Mouse (Mus musculus) thymus, postnatal 14 days (tissue): ENCODE measurements around the gene Stra8.

Experiments used
- DNase-seq: peaks from one replicate; pipeline ENCODE4 v3.0.0; 2021

The Stra8 gene

DNA sequence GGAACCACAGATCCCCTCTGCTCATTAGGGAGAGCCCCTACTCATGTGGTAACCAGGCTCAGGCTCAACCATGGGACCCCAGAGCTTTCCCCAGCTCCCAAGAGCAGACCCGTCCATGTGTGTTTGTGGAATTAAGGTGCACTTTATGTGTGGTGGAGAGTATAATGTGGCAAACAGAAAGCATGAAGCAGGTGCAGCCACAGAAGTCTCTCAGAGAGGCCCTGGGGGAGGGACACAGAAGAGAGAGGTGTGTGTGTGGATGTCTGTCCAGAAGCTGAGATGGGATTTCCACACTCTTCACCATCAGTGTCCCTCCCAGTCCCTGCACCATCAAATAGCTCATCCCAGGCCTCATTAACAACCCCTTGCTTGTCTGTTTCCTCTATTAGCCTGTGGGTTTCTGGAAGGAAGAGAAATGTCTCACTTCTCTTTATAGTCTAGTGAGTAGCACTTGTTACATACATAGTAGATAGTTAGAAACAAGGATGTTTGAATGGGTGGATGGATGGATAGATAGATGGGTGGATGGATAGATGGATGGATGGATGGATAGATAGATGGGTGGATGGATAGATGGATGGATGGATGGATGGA lies 26.6 kb downstream of the Stra8 start:
- peak; percentile 63 for DNase-seq

DNA sequence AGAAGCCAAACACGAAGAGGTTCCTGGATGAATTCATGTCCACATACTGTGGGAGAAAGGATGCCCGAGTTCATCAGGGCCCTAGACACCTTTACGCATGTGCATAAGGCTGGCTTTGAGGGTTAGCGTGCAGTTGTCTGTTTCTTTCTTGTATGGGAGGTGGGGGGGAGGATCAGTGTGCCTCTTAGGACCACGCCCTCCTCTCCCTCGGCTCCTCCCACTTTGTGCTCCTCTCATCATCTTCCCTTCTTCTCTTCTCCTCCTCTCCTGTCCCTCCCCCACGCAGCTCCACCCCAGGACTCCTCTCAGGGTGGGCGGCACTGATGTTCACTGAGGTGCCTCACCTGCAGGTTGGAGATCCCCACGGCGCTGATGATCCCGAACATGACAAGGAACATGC lies 28.5 kb downstream of the Stra8 start:
- DNase-seq = peak; percentile 46

GRCm38 (mm10) chr6:34951518-34951917 lies 31.6 kb downstream of the Stra8 start:
- no peak for DNase-seq

DNA sequence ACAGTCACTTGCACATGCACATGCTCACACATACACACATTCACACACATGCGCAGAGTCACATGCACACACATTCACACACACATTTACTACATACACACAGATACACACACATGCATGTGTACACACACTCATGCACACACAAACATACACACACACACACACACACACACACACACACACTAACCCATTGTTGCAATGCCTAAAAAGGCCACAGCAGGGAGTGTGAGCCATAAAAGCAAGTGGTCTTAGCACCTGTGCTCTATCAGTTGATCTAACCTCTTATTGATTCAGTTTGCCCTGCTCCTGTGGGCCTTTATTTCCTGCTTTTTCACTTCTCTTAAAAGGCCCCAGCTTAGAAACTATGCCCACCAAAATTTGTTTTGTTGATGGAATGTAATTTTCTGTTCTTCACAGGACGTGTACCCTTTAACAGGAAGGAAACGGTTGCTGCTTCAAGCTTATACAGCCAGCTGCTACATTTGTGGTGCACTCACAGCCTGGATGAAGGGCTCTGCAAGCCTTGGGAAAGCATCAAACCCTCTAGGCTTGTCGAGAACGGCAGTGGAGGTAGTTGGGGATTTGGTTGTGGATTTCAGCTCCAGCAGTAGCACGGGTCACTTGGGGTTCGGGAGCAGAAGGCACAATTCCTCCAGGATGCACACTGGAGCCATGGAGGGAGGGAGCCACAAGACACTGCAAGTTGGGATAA lies 32.1 kb downstream of the Stra8 start:
- DNase-seq = peak; percentile 71

- DNase-seq = peak; percentile 68
Measured at GRCm38 (mm10) chr6:34954926-34955861, 35.2 kb downstream of the Stra8 start.

GRCm38 (mm10) chr6:34955862-34956241 lies 35.9 kb downstream of the Stra8 start:
- DNase-seq = no peak

- no peak for DNase-seq
Measured at GRCm38 (mm10) chr6:34959131-34959530, 39.2 kb downstream of the Stra8 start.

- DNase-seq = no peak
Measured at GRCm38 (mm10) chr6:34964550-34964949, 44.6 kb downstream of the Stra8 start.

DNA sequence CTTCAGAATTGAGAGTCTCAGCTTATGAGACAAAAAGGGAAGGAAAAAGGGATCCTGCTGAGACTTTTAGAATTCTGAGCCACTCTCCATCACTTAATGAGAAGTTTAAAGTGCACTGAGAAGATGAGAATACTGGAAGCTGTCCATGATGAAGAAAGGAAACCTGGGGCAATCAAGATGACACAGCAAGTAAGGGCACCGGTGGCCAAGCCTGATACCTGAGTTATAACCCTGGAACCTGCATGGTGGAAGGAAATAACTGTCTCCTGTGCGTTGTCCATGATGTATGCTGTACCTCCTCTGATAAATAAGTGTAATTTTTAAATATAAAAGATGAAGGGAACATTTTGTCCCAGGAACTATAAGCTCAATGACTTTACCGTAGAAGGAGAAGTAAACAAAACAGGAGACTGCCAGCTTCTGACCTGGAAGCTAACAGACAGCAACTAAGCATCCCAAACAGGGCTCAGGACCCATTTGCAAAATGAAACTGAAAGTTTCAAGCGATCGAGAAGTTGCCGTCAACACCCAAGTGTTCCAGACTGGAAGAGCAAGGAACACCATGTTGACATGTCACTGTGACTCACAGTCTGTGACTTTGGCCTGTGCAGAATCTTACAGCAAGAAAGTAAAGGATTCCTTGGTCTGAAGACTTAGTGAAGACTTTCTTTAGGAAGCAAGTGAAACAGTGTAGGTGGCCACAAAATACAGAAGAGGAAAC lies 46.0 kb downstream of the Stra8 start:
- no peak for DNase-seq

DNA sequence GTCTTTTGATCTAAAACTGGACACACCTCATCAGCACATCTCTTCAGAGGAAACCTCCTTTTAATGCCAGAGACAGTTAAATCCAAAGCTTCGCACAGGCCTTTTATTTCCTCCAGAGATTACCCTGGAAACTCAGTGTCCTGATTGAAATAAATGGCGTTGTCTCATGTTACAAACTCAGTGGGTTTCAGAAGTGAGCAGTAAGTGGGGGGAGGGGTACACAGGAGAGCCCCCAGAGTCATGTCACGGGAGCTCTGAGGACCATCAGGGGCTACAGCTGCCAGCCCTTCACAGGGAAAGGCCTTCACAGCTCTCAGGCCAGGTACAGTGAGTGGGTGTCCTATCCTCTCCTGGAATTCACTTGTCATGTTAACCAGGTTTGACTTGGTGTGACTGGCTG lies 51.2 kb downstream of the Stra8 start:
- DNase-seq = no peak

DNA sequence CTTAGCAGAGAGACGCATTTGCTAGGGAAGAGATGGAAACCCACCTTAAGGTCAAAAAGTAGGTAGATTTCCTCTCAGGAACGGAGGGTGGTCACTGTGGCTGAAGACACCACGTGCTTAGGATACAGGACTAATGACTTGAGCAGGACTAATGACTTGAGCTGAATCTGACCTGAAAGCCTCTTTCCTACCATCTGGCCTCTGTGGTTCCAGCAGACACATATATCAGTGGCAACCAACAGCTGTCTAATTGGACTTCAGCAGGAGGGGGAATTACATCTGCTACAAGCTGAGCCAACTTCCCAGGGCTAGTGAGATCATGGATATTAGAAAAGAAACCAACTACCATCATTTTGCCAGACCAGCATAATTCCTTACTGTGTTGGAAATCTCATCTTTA lies 59.3 kb downstream of the Stra8 start:
- DNase-seq = no peak

DNA sequence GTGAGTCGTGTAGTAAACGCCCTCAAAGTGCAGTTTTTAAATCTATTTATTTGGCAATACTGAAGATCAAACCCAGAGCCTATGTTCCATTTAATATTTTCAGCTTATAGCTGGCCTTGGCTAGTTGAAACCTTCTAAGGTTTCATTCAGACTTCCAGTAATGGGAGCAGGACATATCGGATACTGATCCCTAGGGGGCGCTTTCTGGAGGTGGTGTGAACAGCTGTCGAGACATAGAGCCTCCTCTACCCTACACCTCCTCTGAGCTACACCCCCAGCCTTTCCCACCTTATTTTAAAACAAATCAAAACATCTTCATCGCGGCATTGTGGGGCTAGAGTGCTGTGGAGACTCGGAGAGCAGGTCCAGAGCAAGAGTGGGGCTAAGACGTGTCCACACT lies 60.7 kb downstream of the Stra8 start:
- DNase-seq = peak; percentile 39

GRCm38 (mm10) chr6:34987085-34987645 lies 67.2 kb downstream of the Stra8 start:
- no peak for DNase-seq

DNA sequence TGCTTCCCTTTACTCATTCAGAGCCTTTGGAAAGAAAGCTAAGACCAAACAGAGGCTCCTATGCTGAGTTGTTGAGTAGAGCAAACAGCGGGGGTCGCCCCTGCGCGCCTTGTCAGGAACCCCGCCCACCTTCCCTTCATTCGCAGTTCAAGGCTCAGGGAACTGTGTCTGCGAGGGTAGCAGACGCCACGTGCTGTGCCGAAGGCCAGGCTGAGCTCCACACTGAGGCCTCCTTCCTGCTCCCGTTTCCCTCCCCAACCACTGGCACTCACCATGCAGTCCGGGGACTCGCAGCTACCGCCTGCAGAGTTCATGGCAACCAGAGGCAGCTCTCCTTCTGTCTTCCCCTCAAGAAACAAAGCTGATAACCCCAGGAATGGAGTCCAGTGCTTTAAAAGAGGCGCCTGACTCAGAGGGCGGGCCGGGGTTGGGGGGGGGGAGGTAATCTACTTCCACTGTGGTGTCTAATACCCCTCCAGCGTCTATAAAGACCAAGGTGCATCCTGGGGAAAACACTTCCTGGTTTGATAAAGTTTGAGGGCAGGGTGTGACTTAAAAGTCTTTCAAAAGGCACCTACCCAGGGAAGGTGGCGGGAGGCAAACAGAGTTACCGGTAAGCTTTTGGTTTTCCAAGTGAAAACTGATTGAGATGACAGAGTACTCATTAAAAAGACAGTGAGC lies 68.3 kb downstream of the Stra8 start, which contains the start of gene Slc23a4:
Gene Slc23a4, minus strand, starts transcription at position 324 of the 681 bp plus-strand sequence.
- peak; percentile 75 for DNase-seq
